Comparison of ENCODE assay signal across 19 mouse cellular contexts in genomic region chr12:46627320-46627719, GRCm38 (mm10).
DNase-seq lines count a peak whose midpoint lies in the region; ATAC-seq and TF ChIP-seq lines count a peak whose summit lies in the region.
"Had no signal": no experiment of that assay in that cellular context is flagged by ENCODE, and none has a peak within 500 bp of the region (broad histone marks: within the 10 kb centered on the region; RNA-seq: fewer than 3 reads in every experiment).

No protein-coding gene starts in this region.

- TF ChIP-seq POLR2A in kidney, adult 2 months (IDR thresholded peaks at IDR 0.05; ENCODE audit: low read depth, low read length), result no peak

- H3K27me3 ChIP-seq in kidney, adult 2 months (replicated peaks; ENCODE audit: control insufficient read depth, insufficient read depth, low read length), result no peaks in the 10 kb centered on the region
- H3K27me3 ChIP-seq in midbrain, postnatal 0 days (ENCODE audit: insufficient read depth, low read length), result no peaks in the 10 kb centered on the region
- no peaks in the 10 kb centered on the region for H3K27me3 ChIP-seq in midbrain, embryonic 15.5 days (replicated peaks)
- H3K27me3 ChIP-seq in Patski, result no peaks in the 10 kb centered on the region
- H3K27me3 ChIP-seq in hindbrain, embryonic 11.5 days (ENCODE audit: control insufficient read depth, insufficient read depth, low read length), result no peaks in the 10 kb centered on the region
- H3K27me3 ChIP-seq: embryonic facial prominence, embryonic 12.5 days had no signal

- CTCF ChIA-PET in Patski (lab: Charles Lee), result interaction anchor here (0.8 to 1.1 kb wide), 2 partner anchors 17 to 18 kb away, joined by 3 read pairs; no protein-coding TSS in a partner anchor

- in situ Hi-C loops in Patski (cut with MboI; ENCODE audit: low pct_unique_long_range_greater_than_20kb), result no loop called here

- POLR2A ChIA-PET in Patski (lab: Charles Lee), result no interaction called here

- H3K9me3 ChIP-seq in midbrain, postnatal 0 days (ENCODE audit: low read length), result no peaks in the 10 kb centered on the region
- H3K9me3 ChIP-seq in midbrain, embryonic 15.5 days, result no peaks in the 10 kb centered on the region
- H3K9me3 ChIP-seq in hindbrain, embryonic 11.5 days (ENCODE audit: control insufficient read depth, low read length), result no peaks in the 10 kb centered on the region
- H3K9me3 ChIP-seq: embryonic facial prominence, embryonic 10.5 days; embryonic facial prominence, embryonic 12.5 days; forebrain, embryonic 13.5 days; forebrain, embryonic 15.5 days had no signal

- peak; percentile 28 for DNase-seq in kidney, adult 2 months
- no peak for DNase-seq in kidney, postnatal 4 days
- peak; percentile 26 for DNase-seq in midbrain, postnatal 0 days (ENCODE audit: low spot score)
- peak; percentile 68 for DNase-seq in Patski (ENCODE audit: low read depth, low spot score)
- DNase-seq in hindbrain, embryonic 11.5 days (ENCODE audit: low spot score), result no peak
- no peak for DNase-seq in left cerebral cortex, adult 8-10 months (ENCODE audit: low spot score in 2 of 2)
- DNase-seq: adrenal gland, adult 2 months; adrenal gland, postnatal 10 days; adrenal gland, postnatal 25 days; cerebellum, adult 11-12 months; cerebellum, adult 2 months; cerebellum, adult 9-10 months; cerebellum, postnatal 25 days; forebrain, postnatal 0 days had no signal

- H3K4me3 ChIP-seq in kidney, adult 2 months (ENCODE audit: insufficient read depth, low read depth, low read length), result no peak overlapping the region
- no peak overlapping the region for H3K4me3 ChIP-seq in midbrain, postnatal 0 days (ENCODE audit: low read depth, low read length)
- no peak overlapping the region for H3K4me3 ChIP-seq in midbrain, embryonic 15.5 days
- no peak overlapping the region for H3K4me3 ChIP-seq in hindbrain, embryonic 11.5 days (ENCODE audit: low read depth, low read length)
- H3K4me3 ChIP-seq: embryonic facial prominence, embryonic 10.5 days; embryonic facial prominence, embryonic 12.5 days; forebrain, embryonic 13.5 days; forebrain, embryonic 15.5 days had no signal

- no peaks in the 10 kb centered on the region for H3K4me1 ChIP-seq in kidney, adult 2 months (ENCODE audit: control insufficient read depth, insufficient read depth, low read length)
- no peaks in the 10 kb centered on the region for H3K4me1 ChIP-seq in midbrain, postnatal 0 days (ENCODE audit: insufficient read depth, low read length)
- no peaks in the 10 kb centered on the region for H3K4me1 ChIP-seq in midbrain, embryonic 15.5 days
- H3K4me1 ChIP-seq in hindbrain, embryonic 11.5 days (replicated peaks; ENCODE audit: control insufficient read depth, insufficient read depth, low read length), result no peaks in the 10 kb centered on the region
- H3K4me1 ChIP-seq: embryonic facial prominence, embryonic 10.5 days; embryonic facial prominence, embryonic 12.5 days; forebrain, embryonic 13.5 days; forebrain, embryonic 15.5 days had no signal

- H3K27ac ChIP-seq in kidney, adult 2 months (ENCODE audit: insufficient read depth, low read depth, low read length), result no peak overlapping the region
- H3K27ac ChIP-seq in midbrain, postnatal 0 days (ENCODE audit: low read depth, low read length), result no peak overlapping the region
- H3K27ac ChIP-seq in midbrain, embryonic 15.5 days, result no peak overlapping the region
- no peak overlapping the region for H3K27ac ChIP-seq in hindbrain, embryonic 11.5 days (ENCODE audit: low read depth, low read length)
- H3K27ac ChIP-seq: embryonic facial prominence, embryonic 10.5 days; embryonic facial prominence, embryonic 12.5 days; forebrain, embryonic 13.5 days; forebrain, embryonic 15.5 days had no signal

- no peak for ATAC-seq in midbrain, postnatal 0 days (ENCODE audit: low FRiP score)
- ATAC-seq in midbrain, embryonic 15.5 days (replicated peaks), result no peak
- ATAC-seq in Patski, result peak; percentile 98
- ATAC-seq in hindbrain, embryonic 11.5 days (ENCODE audit: low FRiP score), result no peak
- ATAC-seq: forebrain, embryonic 13.5 days; forebrain, embryonic 15.5 days; forebrain, postnatal 0 days had no signal

- WGBS in kidney, adult 2 months, result 55% methylated on average over 2 of the region's 2 CpGs
- WGBS in midbrain, postnatal 0 days, result 82% methylated on average over 2 of the region's 2 CpGs
- WGBS in midbrain, embryonic 15.5 days, result 82% methylated on average over 2 of the region's 2 CpGs
- WGBS in hindbrain, embryonic 11.5 days, result 83% methylated on average over 2 of the region's 2 CpGs

- TF ChIP-seq CTCF in kidney, adult 2 months (conservative IDR thresholded peaks at IDR 0.05; ENCODE audit: insufficient read depth, insufficient read length, low read depth, low read length), result no peak
- no peak for TF ChIP-seq CTCF in midbrain, postnatal 0 days (IDR thresholded peaks at IDR 0.05)
- no peak for TF ChIP-seq CTCF in Patski (IDR thresholded peaks at IDR 0.05)

- H3K36me3 ChIP-seq in kidney, adult 2 months (ENCODE audit: control insufficient read depth, insufficient read depth, low read length), result no peaks in the 10 kb centered on the region
- H3K36me3 ChIP-seq in midbrain, postnatal 0 days (ENCODE audit: insufficient read depth, low read length), result no peaks in the 10 kb centered on the region
- no peaks in the 10 kb centered on the region for H3K36me3 ChIP-seq in midbrain, embryonic 15.5 days (replicated peaks)
- H3K36me3 ChIP-seq in hindbrain, embryonic 11.5 days (ENCODE audit: control insufficient read depth, insufficient read depth, low read length), result no peaks in the 10 kb centered on the region
- H3K36me3 ChIP-seq: embryonic facial prominence, embryonic 10.5 days; embryonic facial prominence, embryonic 12.5 days; forebrain, embryonic 15.5 days had no signal

- H3K9ac ChIP-seq in midbrain, postnatal 0 days (replicated peaks; ENCODE audit: low read length, poor library complexity, severe bottlenecking), result no peak overlapping the region
- no peak overlapping the region for H3K9ac ChIP-seq in midbrain, embryonic 15.5 days
- no peak overlapping the region for H3K9ac ChIP-seq in hindbrain, embryonic 11.5 days (ENCODE audit: low read depth, low read length)
- H3K9ac ChIP-seq: embryonic facial prominence, embryonic 12.5 days; forebrain, embryonic 13.5 days; forebrain, embryonic 15.5 days; forebrain, postnatal 0 days had no signal

- H3K4me2 ChIP-seq in midbrain, postnatal 0 days (ENCODE audit: low read depth, low read length, poor library complexity, severe bottlenecking), result no peak overlapping the region
- H3K4me2 ChIP-seq in midbrain, embryonic 15.5 days, result no peak overlapping the region
- H3K4me2 ChIP-seq in hindbrain, embryonic 11.5 days (replicated peaks; ENCODE audit: low read depth, low read length), result no peak overlapping the region
- H3K4me2 ChIP-seq: embryonic facial prominence, embryonic 12.5 days; forebrain, embryonic 13.5 days; forebrain, embryonic 15.5 days had no signal

Comparison
In these comparisons a context has a peak if more than half of its experiments do, and no peak if none do; other contexts are left out.
1. DNase-seq: peak in kidney, adult 2 months (single experiment), midbrain, postnatal 0 days (single experiment) and Patski (single experiment); none in kidney, postnatal 4 days (0 of 2), hindbrain, embryonic 11.5 days (single experiment) and left cerebral cortex, adult 8-10 months (0 of 2).